Mouse (Mus musculus): ENCODE measurements around the gene Plac1.

- no peak for TF ChIP-seq POLR2A (IDR thresholded peaks at IDR 0.05; ENCODE audit: insufficient read length, low read depth)
- no peak for TF ChIP-seq TCF12 (IDR thresholded peaks at IDR 0.05; ENCODE audit: insufficient read depth, poor library complexity, severe bottlenecking)
- TF ChIP-seq USF1 (IDR thresholded peaks at IDR 0.05; ENCODE audit: low read depth): no peak
- no peak for TF ChIP-seq POLR2AphosphoS2 (IDR thresholded peaks at IDR 0.05; ENCODE audit: insufficient read length, low read depth)
These were observed 26.1 kb downstream of the Plac1 start for GRCm38 (mm10) chrX:53213838-53214237.

Measured in myocyte (in vitro differentiated cells).